Mouse (Mus musculus): Measurements from ENCODE around the gene Fgf18. TPM values are rescaled to one million over a fixed set of nuclear protein-coding genes. Genes with fewer than 3 reads are reported as not detected.

The Fgf18 gene
- polyA plus RNA-seq, 1 experiment: 0.52 TPM

DNA sequence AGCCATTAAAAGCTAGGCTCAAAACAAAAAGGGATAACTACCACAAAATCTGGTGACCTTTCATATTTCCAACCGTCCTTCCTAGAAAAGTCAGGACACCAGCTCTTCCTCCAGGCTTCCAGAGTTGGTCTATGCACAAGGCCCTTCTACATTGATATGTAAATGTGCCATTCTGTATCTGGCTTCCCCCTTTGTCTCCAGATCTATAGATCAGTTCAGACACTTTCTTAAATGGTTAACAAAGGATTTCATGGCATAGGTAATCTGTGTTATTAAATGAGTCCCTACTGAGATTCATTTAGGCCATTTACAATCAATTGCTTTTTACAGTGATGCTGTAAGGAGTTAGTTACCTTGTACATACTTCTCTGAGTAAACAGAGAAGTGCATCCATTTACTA is 32.6 kb upstream of the Fgf18 start:
- H3K36me3 ChIP-seq (ENCODE audit: control insufficient read depth, insufficient read depth, low read length): no peaks in the 10 kb centered on the region
- no peak overlapping the region for H3K4me3 ChIP-seq (ENCODE audit: control insufficient read depth, low read depth, low read length)
- peaks cover 3% of the 10 kb centered on the region for H3K4me1 ChIP-seq (ENCODE audit: control insufficient read depth, insufficient read depth, low read length)
- H3K27me3 ChIP-seq (ENCODE audit: control insufficient read depth, insufficient read depth, low read length): no peaks in the 10 kb centered on the region
- no peak overlapping the region for H3K27ac ChIP-seq (ENCODE audit: control insufficient read depth, insufficient read depth, low read depth, low read length)
- no peak for TF ChIP-seq CTCF (IDR thresholded peaks at IDR 0.05; ENCODE audit: control insufficient read depth, insufficient read depth, insufficient replicate concordance, low read depth, low read length)
- TF ChIP-seq POLR2A (IDR thresholded peaks at IDR 0.05; ENCODE audit: control insufficient read depth, low read depth, low read length): no peak

- TF ChIP-seq CTCF (IDR thresholded peaks at IDR 0.05; ENCODE audit: control insufficient read depth, insufficient read depth, insufficient replicate concordance, low read depth, low read length) (peak; percentile 57; the same call in 1 of the 2 replicates), POLR2A (IDR thresholded peaks at IDR 0.05; ENCODE audit: control insufficient read depth, low read depth, low read length) (no peak)
These were observed 29.5 kb upstream of the Fgf18 start for GRCm38 (mm10) chr11:33176525-33177245.

GRCm38 (mm10) chr11:33175768-33176167 is 28.6 kb upstream of the Fgf18 start:
- Histone ChIP-seq H3K36me3 (ENCODE audit: control insufficient read depth, insufficient read depth, low read length) (no peaks in the 10 kb centered on the region), H3K27me3 (ENCODE audit: control insufficient read depth, insufficient read depth, low read length) (no peaks in the 10 kb centered on the region), H3K4me1 (ENCODE audit: control insufficient read depth, insufficient read depth, low read length) (peaks cover 3% of the 10 kb centered on the region), H3K4me3 (ENCODE audit: control insufficient read depth, low read depth, low read length) (no peak overlapping the region), H3K27ac (ENCODE audit: control insufficient read depth, insufficient read depth, low read depth, low read length) (no peak overlapping the region)
- TF ChIP-seq CTCF (IDR thresholded peaks at IDR 0.05; ENCODE audit: control insufficient read depth, insufficient read depth, insufficient replicate concordance, low read depth, low read length) (no peak), POLR2A (IDR thresholded peaks at IDR 0.05; ENCODE audit: control insufficient read depth, low read depth, low read length) (no peak)

More at GRCm38 (mm10) chr11:33176525-33177245, 29.5 kb upstream of the Fgf18 start:
- no peak overlapping the region for H3K27ac ChIP-seq (ENCODE audit: control insufficient read depth, insufficient read depth, low read depth, low read length)
- no peak overlapping the region for H3K4me3 ChIP-seq (ENCODE audit: control insufficient read depth, low read depth, low read length)
- H3K4me1 ChIP-seq (ENCODE audit: control insufficient read depth, insufficient read depth, low read length): peaks cover 3% of the 10 kb centered on the region
- no peaks in the 10 kb centered on the region for H3K36me3 ChIP-seq (ENCODE audit: control insufficient read depth, insufficient read depth, low read length)
- H3K27me3 ChIP-seq (ENCODE audit: control insufficient read depth, insufficient read depth, low read length): no peaks in the 10 kb centered on the region

GRCm38 (mm10) chr11:33170489-33170888 is 23.3 kb upstream of the Fgf18 start:
- TF ChIP-seq POLR2A (IDR thresholded peaks at IDR 0.05; ENCODE audit: control insufficient read depth, low read depth, low read length): no peak
- peak; percentile 60; the same call in 1 of the 2 replicates for TF ChIP-seq CTCF (IDR thresholded peaks at IDR 0.05; ENCODE audit: control insufficient read depth, insufficient read depth, insufficient replicate concordance, low read depth, low read length)
- H3K36me3 ChIP-seq (ENCODE audit: control insufficient read depth, insufficient read depth, low read length): no peaks in the 10 kb centered on the region
- H3K27me3 ChIP-seq (ENCODE audit: control insufficient read depth, insufficient read depth, low read length): no peaks in the 10 kb centered on the region
- no peak overlapping the region for H3K4me3 ChIP-seq (ENCODE audit: control insufficient read depth, low read depth, low read length)
- H3K4me1 ChIP-seq (ENCODE audit: control insufficient read depth, insufficient read depth, low read length): no peaks in the 10 kb centered on the region
- no peak overlapping the region for H3K27ac ChIP-seq (ENCODE audit: control insufficient read depth, insufficient read depth, low read depth, low read length)

- Histone ChIP-seq H3K27ac (ENCODE audit: control insufficient read depth, insufficient read depth, low read depth, low read length) (peak within 1 kb of the TSS; percentile 88), H3K27me3 (ENCODE audit: control insufficient read depth, insufficient read depth, low read length) (no peaks in the 10 kb centered on the region), H3K36me3 (ENCODE audit: control insufficient read depth, insufficient read depth, low read length) (no peaks in the 10 kb centered on the region), H3K4me3 (ENCODE audit: control insufficient read depth, low read depth, low read length) (peak within 1 kb of the TSS; percentile 94), H3K4me1 (ENCODE audit: control insufficient read depth, insufficient read depth, low read length) (no peaks in the 10 kb centered on the region)
- TF ChIP-seq CTCF (IDR thresholded peaks at IDR 0.05; ENCODE audit: control insufficient read depth, insufficient read depth, insufficient replicate concordance, low read depth, low read length) (no peak; the same call in 1 of the 2 replicates), POLR2A (IDR thresholded peaks at IDR 0.05; ENCODE audit: control insufficient read depth, low read depth, low read length) (peak; percentile 100)
These were observed 15.9 kb upstream of the Fgf18 start, which contains the start of gene Npm1 for GRCm38 (mm10) chr11:33162998-33163506. Npm1 (minus strand) TSS chr11:33163206.

DNA sequence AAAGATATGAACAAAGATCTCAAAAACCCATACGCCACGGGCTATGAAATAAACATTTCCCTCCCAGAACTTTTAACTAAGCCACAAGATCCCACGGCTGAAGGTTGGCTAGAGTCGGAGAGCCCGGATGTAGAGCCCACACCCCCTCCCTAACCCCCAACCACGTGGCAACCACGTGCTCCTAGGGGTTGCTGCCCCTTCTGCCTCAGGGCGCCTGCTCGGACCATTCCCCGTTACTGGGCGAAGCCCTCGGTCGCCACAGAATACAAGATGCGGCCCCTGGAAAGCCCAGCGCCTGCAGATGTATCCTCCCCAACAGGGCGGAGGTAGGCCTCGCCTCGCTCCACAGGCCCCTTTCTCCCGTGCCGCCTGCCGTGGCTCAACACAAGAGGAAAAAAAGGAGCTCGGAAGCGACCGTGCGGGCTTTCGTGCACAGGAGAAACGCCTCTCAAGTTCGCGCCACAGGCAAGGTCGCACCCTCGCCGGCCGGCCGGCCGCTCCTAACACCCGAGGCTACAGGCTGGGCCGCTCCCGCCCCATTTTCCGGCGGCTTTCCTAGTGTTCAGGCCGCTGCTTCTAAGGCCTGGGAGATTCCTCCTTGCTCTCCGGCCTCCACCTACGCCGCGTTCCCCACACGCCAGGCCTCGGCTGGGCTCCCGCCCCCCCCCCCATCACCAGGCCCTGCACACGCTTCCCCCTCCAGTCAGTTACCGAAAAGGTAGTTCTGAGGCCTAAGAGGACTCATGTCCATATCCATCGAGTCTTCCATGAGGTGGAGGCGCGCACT is 15.2 kb upstream of the Fgf18 start:
- TF ChIP-seq CTCF (IDR thresholded peaks at IDR 0.05; ENCODE audit: control insufficient read depth, insufficient read depth, insufficient replicate concordance, low read depth, low read length) (no peak), POLR2A (IDR thresholded peaks at IDR 0.05; ENCODE audit: control insufficient read depth, low read depth, low read length) (peak; percentile 48; the same call in 1 of the 2 replicates)
- Histone ChIP-seq H3K27ac (ENCODE audit: control insufficient read depth, insufficient read depth, low read depth, low read length) (peak overlapping the region; percentile 87), H3K4me1 (ENCODE audit: control insufficient read depth, insufficient read depth, low read length) (no peaks in the 10 kb centered on the region), H3K27me3 (ENCODE audit: control insufficient read depth, insufficient read depth, low read length) (no peaks in the 10 kb centered on the region), H3K36me3 (ENCODE audit: control insufficient read depth, insufficient read depth, low read length) (no peaks in the 10 kb centered on the region), H3K4me3 (ENCODE audit: control insufficient read depth, low read depth, low read length) (peak overlapping the region; percentile 94)

DNA sequence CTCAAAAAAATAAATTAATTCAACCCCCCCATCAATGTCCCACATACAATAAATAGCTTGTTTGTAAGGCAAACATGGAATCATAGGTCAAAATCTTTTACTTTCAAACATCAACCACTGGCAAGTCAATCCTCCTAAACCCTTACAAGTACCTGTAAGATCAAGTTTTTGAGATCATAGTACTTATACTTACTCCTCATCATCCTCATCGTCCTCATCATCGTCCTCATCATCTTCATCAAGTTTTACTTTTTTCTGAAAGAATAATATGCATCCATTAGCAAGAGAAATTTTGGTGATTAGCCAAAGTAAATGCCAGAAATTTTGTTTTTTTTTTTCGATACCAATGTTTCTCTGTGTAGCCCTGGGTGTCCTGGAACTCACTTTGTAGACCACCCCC is 12.5 kb upstream of the Fgf18 start:
- H3K4me3 ChIP-seq (ENCODE audit: control insufficient read depth, low read depth, low read length): no peak overlapping the region

More for the DNA sequence above, 12.5 kb upstream of the Fgf18 start:
- Histone ChIP-seq H3K4me1 (ENCODE audit: control insufficient read depth, insufficient read depth, low read length) (no peaks in the 10 kb centered on the region), H3K27me3 (ENCODE audit: control insufficient read depth, insufficient read depth, low read length) (no peaks in the 10 kb centered on the region), H3K27ac (ENCODE audit: control insufficient read depth, insufficient read depth, low read depth, low read length) (no peak overlapping the region), H3K36me3 (ENCODE audit: control insufficient read depth, insufficient read depth, low read length) (no peaks in the 10 kb centered on the region)
- no peak for TF ChIP-seq CTCF (IDR thresholded peaks at IDR 0.05; ENCODE audit: control insufficient read depth, insufficient read depth, insufficient replicate concordance, low read depth, low read length)
- no peak for TF ChIP-seq POLR2A (IDR thresholded peaks at IDR 0.05; ENCODE audit: control insufficient read depth, low read depth, low read length)

All from testis, adult 2 months (tissue).